Mouse (Mus musculus) C3H10T1/2 (cell line): ENCODE results near the gene Asz1. TPM values are rescaled to one million over a fixed set of nuclear protein-coding genes. Genes with fewer than 3 reads are reported as not detected.

Source experiments
- polyA plus RNA-seq, 2 experiments: library from polyadenylated mRNA; unstranded; fragments of >200 nt; fragmentation: generic; extraction: Trizol; gene quantifications; one replicate each; pipeline ENCODE4 v1.2.1; 2012; ENCODE audit warnings: missing spikeins in 2 of 2

The Asz1 gene
- polyA plus RNA-seq: not detected

GRCm38 (mm10) chr6:18108934-18109333 is at the start of gene Asz1:
Gene Asz1 (minus strand): TSS chr6:18109061.

DNA sequence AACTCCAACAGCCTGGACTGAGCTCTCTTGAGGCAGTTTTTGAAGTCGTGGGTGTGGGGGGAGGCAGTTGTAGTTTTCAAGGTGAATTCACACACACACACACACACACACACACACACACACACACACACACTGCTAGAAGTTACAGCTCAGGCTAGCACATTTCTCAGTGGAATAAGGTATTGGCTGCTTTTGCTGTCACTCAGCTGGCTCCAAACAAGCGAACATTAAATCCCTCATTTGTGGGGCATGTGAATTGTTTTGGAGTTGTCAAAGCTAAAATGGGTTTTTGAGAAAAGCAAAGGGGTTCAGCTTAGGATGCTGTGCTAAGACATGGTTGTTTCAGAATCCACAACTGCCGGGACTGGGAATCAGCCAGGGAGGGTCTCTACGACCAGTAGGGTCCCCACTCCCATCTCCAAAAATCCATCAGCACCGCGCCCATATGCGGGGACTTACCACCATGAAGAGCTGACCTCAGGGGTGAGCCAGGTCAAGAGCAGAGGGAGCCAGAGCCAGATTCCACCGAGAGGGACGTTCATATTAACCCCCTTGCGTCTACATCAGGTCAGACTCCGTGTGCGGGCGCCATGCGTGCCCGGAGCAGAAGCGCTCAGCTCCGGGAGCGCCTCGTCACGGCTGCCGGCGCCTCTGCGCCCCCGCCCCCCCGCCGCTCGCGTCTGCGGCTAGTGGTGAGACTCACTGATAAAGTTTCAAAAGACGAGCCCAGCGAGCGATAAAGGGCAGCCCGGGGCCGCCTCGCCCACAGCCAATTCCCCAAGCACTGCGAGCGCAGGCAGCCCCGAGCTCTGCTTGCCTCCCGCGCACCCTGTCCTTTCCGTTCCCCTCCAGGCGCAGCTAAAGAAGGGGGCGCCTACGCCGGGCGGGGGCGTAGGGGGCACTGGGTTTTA is 78.9 kb downstream of the Asz1 start, which contains the start of gene Wnt2:
TSS of gene Wnt2 (minus strand) at position 840 of the 911 bp plus-strand sequence.

Other genes with a start within 250 kb of the Asz1 start
- under 1 TPM in 1 of 2 experiments, not detected in 1; 0.02 TPM for gene Wnt2, start 78.5 kb downstream of the Asz1 start, polyA plus RNA-seq
- gene Cftr, start 61.6 kb upstream of the Asz1 start, polyA plus RNA-seq: not detected